Mouse (Mus musculus) gastrocnemius, adult 2 months (tissue): ENCODE measurements around the gene Nek6. TPM values are rescaled to one million over a fixed set of nuclear protein-coding genes. Genes with fewer than 3 reads are reported as not detected.

ENCODE experiments used
- DNase-seq: peaks from one replicate; pipeline ENCODE4 v3.0.0; 2022
- H3K27ac ChIP-seq: fragments of 200-600 bp; 2 replicates; pipeline ENCODE4 v1.8.1; 2022; ENCODE audit warnings: mild to moderate bottlenecking
- H3K4me3 ChIP-seq: fragments of 200-600 bp; 2 replicates; pipeline ENCODE4 v1.8.1; 2022; ENCODE audit warnings: mild to moderate bottlenecking, moderate library complexity
- CTCF ChIP-seq: fragments of 200-600 bp; IDR thresholded peaks from 2 replicates; pipeline ENCODE4 v1.8.1; 2022; ENCODE audit warnings: antibody characterized with exemption, mild to moderate bottlenecking, moderate library complexity
- intact Hi-C: fragments of 180-260 bp; cut with DNase I; formaldehyde crosslinking; loops from one replicate; pipeline ENCODE4 v1.15.1; 2025
- total RNA-seq, 2 experiments: library from RNA; stranded (reverse); gene quantifications; 2 replicates each; pipeline ENCODE4 v1.2.3; 2021

Nek6 gene
- total RNA-seq, 2 experiments from 2014 or later, result 4.9 to 10.7 TPM

DNA sequence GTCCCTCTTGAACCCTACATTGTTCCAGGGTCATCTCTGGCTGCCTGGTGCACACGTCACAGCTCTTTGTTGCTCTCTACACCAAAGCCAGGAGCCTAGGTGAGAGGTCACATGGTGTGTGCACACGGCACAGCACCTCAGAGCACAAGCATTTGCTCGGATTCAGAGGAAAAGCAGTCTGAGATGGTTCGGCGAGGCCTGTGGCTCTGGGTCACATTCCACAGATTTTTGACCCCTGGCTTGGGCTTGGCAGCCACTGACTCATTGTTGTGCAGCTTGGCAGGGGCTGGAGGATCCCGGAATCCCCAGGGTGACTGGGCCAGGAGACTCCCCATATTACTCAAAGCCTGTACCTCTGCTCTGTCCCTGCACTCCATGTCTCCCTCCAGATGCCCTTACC, 34.8 kb downstream of the Nek6 start:
- peak; percentile 75 for DNase-seq
- no peak for TF ChIP-seq CTCF
- Histone ChIP-seq H3K27ac (peak overlapping the region; percentile 68), H3K4me3 (no peak overlapping the region)
- intact Hi-C loops, result no loop called here

DNA sequence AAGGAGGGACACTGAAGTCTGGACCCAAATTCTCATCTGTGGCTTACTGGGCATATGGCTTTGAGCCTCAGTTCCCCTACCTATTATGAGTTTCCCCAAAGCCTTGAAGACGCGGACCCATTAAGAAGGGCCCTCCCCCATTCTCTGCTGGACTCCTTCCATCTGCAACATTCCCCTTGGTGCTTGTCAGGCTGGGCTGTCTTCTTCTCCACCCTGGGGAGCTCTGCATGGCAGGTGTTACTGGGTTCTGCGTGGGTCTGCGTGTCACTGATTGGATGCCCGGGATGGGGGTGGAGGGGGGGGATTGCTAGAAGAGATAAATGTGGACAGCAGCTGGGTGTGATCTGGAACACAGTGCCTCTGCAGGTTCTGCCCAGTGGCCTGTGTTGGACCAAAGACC, 35.3 kb downstream of the Nek6 start:
- Histone ChIP-seq H3K4me3 (no peak overlapping the region), H3K27ac (peak overlapping the region; percentile 68; the same call in 1 of the 2 replicates)
- no peak for TF ChIP-seq CTCF
- DNase-seq, result no peak
- intact Hi-C loops, result no loop called here

DNA sequence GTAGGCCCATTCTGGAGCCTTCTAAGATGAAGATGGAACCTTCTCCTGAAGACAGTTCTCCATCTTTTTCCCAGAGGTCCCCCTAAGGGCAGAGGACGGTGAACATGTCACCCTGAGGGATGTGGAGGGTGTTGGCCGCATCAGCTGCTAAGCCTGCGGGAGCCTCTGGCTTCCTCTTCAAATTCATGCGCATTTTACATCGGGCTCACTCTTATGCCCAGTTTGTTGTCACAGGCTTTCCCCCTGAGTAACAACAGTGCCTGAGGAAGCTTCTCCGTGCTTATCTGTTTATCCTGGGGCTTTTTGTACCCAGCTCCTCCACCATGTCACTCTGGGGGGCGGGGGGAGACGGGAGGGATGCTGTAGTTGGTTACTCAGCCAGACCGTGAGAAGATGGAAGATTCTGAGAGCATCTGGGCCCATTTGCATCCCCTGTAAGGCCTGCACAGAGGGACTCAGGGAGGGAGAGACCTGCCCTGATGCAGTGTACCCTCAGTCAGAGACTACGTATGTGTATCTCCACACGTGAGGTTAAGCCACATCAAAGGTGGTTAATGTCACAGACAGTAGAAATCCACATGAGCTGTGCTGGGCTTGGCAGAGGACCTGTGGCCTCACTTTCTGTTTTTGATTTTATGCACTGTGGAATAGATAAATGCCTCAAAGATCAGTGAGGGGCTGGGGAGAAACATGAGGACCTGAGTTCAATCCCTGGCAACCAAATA, 36.5 kb downstream of the Nek6 start:
- Histone ChIP-seq H3K4me3 (no peak overlapping the region), H3K27ac (no peak overlapping the region)
- intact Hi-C loops, result no loop called here
- TF ChIP-seq CTCF, result no peak
- no peak for DNase-seq

DNA sequence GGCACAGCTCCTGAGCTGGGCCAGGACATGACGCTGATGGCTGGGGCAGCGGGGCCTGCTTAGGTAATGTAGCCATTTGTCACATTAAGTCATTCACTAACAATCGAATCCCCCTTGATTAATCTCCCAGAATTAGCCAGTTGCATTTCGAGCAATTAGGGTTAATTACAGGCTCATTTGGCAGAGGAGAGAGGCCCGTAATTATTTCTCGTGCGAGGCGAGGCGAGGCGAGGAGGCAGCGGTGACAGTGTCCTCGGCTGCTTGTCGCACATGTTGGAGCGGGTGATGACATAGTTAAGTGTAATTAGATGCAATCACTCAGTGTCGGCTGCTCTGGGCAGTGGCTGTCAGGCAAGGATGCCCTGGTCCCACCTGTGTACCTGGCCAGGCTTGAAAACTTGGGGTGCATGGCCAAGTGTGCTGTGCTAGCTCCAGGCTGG, 40.6 kb downstream of the Nek6 start:
- no peak overlapping the region for H3K4me3 ChIP-seq
- no peak overlapping the region for H3K27ac ChIP-seq
- DNase-seq, result no peak
- TF ChIP-seq CTCF, result no peak
- intact Hi-C loops, result no loop called here

DNA sequence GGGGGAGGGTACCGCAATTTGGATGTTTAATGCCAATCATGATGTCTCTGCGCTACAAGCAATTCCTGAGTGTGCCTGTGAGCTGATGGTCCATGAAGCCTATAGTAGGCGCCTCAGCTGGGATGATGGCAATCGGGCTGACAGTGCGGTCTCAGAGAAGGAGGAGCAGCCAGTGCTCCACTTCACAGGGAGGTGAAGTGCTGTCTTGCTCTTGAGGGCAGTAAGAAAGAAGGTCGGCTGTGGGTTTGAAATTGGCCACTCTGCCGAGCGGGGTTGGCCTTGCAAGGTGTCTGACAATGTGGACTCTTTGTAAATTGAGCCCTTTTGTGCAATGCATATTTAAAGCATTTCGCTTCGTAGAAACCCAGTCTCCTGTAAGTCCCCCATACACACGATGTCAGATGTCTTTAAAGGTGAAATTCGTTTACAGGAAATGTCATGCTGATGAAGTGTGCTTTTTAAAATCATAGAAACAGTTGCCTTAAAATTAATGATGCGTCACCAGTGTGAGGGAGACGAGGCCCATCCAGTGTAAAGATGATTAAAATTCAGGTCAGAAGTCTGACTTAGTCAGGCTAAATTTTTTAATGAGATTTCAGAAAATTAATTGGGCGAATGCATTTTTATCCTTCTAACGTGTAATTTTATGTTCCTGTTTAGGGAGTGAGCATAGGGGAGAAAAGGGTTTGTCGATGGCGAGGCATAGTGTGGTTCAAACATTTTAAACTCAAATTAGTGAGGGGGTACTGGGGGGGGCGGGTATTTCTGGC, 43.0 kb downstream of the Nek6 start:
- intact Hi-C loops, result no loop called here
- no peak overlapping the region for H3K27ac ChIP-seq
- no peak for TF ChIP-seq CTCF
- no peak for DNase-seq
- no peak overlapping the region for H3K4me3 ChIP-seq

DNA sequence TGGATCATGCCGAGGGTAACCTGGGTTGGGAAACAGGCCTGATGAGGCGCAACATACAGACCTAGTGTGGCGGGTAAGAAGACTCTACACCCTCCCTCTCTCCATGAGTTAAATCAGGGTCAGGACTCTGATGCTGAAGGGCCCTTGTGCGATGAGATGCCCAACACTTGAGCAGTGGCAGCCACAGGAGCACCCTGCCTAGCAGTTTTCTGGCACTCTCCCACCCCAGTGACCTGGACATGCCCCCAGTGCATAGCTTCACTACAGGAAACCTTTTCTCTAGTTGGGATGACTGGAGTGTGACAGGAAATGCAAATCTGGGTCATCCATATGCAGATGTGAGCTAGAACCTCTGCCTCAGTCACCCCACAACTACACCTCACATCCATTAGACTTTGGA, 44.2 kb downstream of the Nek6 start:
- intact Hi-C loops, result no loop called here
- H3K27ac ChIP-seq, result no peak overlapping the region
- H3K4me3 ChIP-seq, result no peak overlapping the region
- no peak for TF ChIP-seq CTCF
- no peak for DNase-seq

DNA sequence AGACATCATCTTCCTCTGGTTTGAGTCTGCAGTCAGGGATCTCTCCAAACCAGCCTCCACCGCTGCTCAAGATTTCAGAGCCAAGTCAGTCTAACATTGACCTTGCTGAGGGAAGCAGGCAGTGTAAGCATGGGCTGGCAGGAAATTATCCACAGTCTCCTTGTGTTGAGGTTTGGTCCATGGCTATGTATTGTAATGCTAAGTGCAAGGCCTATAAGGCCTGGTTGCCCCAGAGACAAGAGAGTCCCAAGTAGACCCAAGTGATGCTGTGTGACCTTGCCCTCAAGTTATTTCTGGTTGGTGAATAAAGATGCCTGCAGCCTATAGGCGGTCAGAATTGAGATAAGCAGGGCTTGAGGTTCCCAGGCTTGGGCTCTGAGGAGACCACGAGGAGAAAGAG, 45.3 kb downstream of the Nek6 start:
- H3K27ac ChIP-seq, result no peak overlapping the region
- DNase-seq, result no peak
- intact Hi-C loops, result no loop called here
- TF ChIP-seq CTCF, result no peak
- H3K4me3 ChIP-seq, result no peak overlapping the region

DNA sequence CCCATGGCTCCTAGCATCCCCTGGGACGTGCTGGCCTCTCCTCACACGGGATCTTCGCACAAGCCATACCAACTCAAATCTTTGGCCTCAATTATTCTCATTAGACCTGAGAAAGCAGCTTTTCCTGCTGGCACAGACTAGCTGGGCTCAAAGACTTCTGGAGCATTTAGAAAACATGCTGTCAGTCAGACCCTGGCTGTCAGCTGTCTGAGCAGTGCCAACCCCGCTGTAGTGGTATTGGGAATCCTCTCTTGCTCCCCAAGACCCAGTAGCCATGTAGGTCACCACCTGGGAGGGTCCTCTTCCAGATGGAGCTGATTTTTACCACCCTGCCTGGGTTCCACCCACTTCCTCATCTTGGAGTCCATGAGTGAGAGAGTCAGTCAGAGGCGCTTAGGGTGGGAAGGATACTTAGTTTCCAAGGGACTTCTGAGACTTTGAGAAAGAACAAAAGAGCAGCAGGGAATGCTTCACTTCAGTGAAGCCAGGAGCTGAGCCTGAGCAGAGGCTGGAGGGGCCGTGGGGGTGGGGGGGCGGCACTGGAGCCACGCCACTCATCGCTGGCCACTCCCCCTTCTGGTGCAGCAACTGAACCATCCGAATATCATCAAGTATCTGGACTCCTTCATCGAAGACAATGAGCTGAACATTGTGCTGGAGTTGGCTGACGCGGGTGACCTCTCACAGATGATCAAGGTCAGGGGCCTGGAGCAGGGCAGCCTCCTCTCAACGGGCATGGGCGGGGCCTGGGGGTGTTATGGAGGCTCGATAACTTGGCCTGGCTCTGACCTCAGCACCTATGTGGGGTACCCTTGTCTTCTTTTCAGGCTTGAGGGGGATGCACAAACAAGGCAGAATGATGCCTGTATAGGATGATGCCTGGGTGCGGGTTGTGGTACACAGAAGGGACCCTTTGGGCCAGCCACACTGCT, 49.1 kb downstream of the Nek6 start:
- Histone ChIP-seq H3K27ac (no peak overlapping the region), H3K4me3 (no peak overlapping the region)
- intact Hi-C loops, result no loop called here
- no peak for DNase-seq
- TF ChIP-seq CTCF, result no peak

DNA sequence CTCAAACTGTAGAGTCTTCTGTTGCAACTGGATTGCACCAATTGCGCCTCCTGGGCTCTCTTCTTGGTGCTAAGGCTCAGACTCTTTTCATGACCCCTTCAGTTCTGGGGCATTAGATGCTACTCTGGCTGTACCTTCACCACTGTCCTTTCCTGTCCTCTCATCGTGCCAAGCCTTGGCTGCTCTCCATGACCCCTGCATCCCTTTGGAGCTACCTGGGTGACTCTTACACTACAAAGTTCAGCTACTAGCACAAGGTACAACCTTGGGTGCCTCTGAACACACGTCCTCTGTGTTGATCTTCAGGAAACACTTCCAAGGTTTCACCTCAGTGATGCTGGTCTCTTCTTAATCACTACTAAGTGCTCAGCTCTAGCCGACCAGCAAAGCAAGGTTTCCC, 51.2 kb downstream of the Nek6 start:
- TF ChIP-seq CTCF, result no peak
- no peak for DNase-seq
- H3K27ac ChIP-seq, result no peak overlapping the region
- intact Hi-C loops, result no loop called here
- H3K4me3 ChIP-seq, result no peak overlapping the region

DNA sequence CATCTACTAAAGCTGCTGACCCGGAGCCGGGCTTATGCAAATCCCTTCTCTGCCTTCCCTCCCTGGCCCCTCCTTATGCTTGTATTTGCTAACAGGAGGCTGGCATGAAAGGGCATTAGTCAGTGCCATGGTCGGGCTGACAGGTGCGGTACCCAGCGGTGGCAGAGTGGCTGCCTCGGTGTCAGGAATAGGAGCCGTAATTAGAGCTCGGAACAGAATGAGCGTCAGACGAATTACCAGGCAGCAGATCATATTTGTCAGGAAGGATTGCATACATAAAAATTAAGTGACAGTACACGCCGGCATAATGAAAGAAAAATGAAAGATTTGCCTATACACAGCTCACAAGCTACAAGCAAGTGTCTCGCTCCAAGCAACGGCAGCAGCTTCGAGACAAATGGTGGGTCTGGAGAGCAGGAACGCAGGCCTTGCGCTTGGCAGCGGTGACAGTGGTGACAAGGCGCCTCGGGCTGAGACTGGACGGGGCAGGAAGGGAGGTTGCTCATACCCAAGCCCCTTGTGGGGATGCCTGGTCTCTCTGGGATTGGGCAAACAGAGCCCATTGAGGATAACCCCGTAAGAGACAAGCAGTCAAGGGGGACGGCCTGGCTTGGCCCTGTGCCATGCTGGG, 60.6 kb downstream of the Nek6 start:
- peak overlapping the region; percentile 64 for H3K4me3 ChIP-seq
- peak overlapping the region; percentile 85 for H3K27ac ChIP-seq
- intact Hi-C loops, result loop anchor here (5.0 kb wide), 1 partner anchor 55 kb away; no protein-coding TSS in a partner anchor
- TF ChIP-seq CTCF, result no peak
- DNase-seq, result peak; percentile 85

DNA sequence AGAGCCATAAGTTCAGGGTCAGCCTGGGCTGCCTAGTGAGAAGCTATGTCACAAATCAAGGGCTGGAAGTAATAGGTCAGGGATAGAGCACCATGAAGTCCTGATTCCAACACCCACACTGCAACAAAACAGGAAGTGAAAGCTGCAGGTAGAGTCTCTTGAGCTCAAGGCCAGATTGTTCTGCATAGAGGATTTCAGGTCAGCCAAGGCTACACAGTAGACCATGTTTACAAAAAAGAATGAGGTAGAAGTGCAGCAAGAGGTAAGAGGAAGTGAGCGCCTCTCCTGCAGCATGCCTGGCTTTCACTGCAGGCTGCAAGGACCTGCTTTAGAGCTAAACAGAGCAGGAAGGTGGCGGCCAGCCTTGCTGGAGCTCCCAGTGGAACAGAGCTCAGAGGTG, 63.3 kb downstream of the Nek6 start:
- DNase-seq, result no peak
- H3K27ac ChIP-seq, result no peak overlapping the region
- H3K4me3 ChIP-seq, result no peak overlapping the region
- TF ChIP-seq CTCF, result no peak
- intact Hi-C loops, result loop anchor here (5.0 kb wide), 1 partner anchor 57 kb away; no protein-coding TSS in a partner anchor
